Mouse (Mus musculus) kidney, adult 2 months (tissue): ENCODE results near the gene Etv5. TPM values are rescaled to one million over a fixed set of nuclear protein-coding genes. Genes with fewer than 3 reads are reported as not detected.

Source experiments
- DNase-seq: peaks from one replicate; pipeline ENCODE4 v3.0.0; 2021
- H3K27ac ChIP-seq: fragments of 200-500 bp; 2 replicates; pipeline ENCODE4 v1.5.1; 2012; ENCODE audit warnings: low read depth, low read length, control low read depth, inconsistent platforms; ENCODE audit not compliant: insufficient read depth
- H3K27me3 ChIP-seq: fragments of 200-500 bp; replicated peaks from 2 replicates; pipeline ENCODE4 v1.6.1; 2012; ENCODE audit warnings: mild to moderate bottlenecking, moderate library complexity, low read length, inconsistent platforms; ENCODE audit not compliant: control insufficient read depth, insufficient read depth
- H3K36me3 ChIP-seq: fragments of 200-500 bp; 2 replicates; pipeline ENCODE4 v1.6.1; 2012; ENCODE audit warnings: mild to moderate bottlenecking, moderate library complexity, low read length, inconsistent platforms; ENCODE audit not compliant: control insufficient read depth, insufficient read depth
- H3K4me1 ChIP-seq: fragments of 200-500 bp; 2 replicates; pipeline ENCODE4 v1.6.1; 2011; ENCODE audit warnings: low read length; ENCODE audit not compliant: control insufficient read depth, insufficient read depth
- H3K4me3 ChIP-seq: fragments of 200-500 bp; 2 replicates; pipeline ENCODE4 v1.5.1; 2011; ENCODE audit warnings: mild to moderate bottlenecking, low read depth, low read length, control low read depth; ENCODE audit not compliant: insufficient read depth
- CTCF ChIP-seq: fragments of 200-500 bp; conservative IDR thresholded peaks from 2 replicates; pipeline ENCODE4 v1.5.1; 2011; ENCODE audit warnings: low read depth, mild to moderate bottlenecking, control low read depth, low read length, moderate library complexity, mixed read lengths; ENCODE audit not compliant: insufficient read depth, insufficient read length
- POLR2A ChIP-seq: fragments of 200-500 bp; IDR thresholded peaks from one replicate; pipeline ENCODE4 v1.6.1; 2011; ENCODE audit warnings: low read depth, low read length, control low read depth
- WGBS: fragments of 180-500 bp; shearing (Covaris S2); methylation state at CpG from one replicate; pipeline ENCODE4 v1.1.7; 2018; 5-methylcytosine and 5-hydroxymethylcytosine counted together
- polyA plus RNA-seq: library from polyadenylated mRNA; depleted of rRNA; stranded (reverse); fragments of >200 nt; gene quantifications from 2 replicates; pipeline ENCODE4 v1.2.3, GENCODE M21; 2012

Etv5 gene
- polyA plus RNA-seq, 1 experiment: 19.7 TPM

DNA sequence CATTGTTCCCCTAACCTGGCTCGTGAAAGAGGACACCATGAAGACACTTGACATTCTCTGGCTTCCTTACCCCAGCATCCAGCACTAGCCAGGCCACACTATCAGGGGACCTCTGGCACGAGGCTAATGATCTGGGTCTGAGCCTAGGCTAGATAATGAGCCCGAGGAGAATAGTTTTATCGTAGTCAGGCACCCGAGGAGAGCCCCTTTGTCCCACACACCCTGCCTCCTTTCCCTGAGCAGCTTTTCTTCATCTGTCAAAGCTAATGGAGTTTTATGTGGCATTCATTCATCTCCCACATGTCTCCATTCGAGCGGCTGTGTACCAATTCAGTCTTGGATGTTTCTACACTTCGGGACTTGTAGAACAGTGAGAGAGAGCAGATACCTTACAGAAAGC is 59.5 kb downstream of the Etv5 start:
- Histone ChIP-seq H3K36me3 (no peaks in the 10 kb centered on the region), H3K4me1 (peaks cover 3% of the 10 kb centered on the region), H3K27me3 (no peaks in the 10 kb centered on the region), H3K4me3 (no peak overlapping the region), H3K27ac (0 out of 2 replicates have a peak overlapping the region, but pooled peaks have one; percentile 57)
- no peak for TF ChIP-seq POLR2A
- TF ChIP-seq CTCF: no peak
- WGBS: 58% methylated on average over 8 of the region's 8 CpGs
- no peak for DNase-seq

DNA sequence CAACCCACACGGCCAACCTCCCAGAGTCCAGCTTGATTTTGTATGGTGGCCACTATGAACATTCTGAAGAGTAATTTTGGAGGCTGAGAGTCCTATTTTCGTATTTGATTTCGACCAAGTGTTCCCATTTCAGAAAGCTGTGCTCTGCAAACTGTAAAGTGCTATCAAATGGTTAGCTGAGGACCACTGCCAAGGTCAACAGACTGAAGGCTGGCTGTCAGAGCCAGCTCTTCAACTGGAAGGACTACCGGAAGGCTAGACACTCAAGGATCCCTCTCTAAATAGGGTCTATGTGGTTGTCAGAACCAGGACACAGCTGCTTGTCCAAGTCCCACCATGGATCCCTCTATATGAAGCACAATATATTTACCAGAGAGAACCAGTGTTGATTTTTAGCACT is 60.2 kb downstream of the Etv5 start:
- Histone ChIP-seq H3K4me3 (no peak overlapping the region), H3K36me3 (no peaks in the 10 kb centered on the region), H3K27me3 (no peaks in the 10 kb centered on the region), H3K4me1 (peaks cover 3% of the 10 kb centered on the region), H3K27ac (no peak overlapping the region)
- DNase-seq: no peak
- 87% methylated on average over 4 of the region's 4 CpGs for WGBS
- TF ChIP-seq POLR2A (no peak), CTCF (no peak)

- TF ChIP-seq POLR2A (no peak), CTCF (no peak)
- Histone ChIP-seq H3K27me3 (no peaks in the 10 kb centered on the region), H3K36me3 (no peaks in the 10 kb centered on the region), H3K4me1 (peaks cover 5% of the 10 kb centered on the region), H3K27ac (peak overlapping the region; percentile 7; the same call in 1 of the 2 replicates), H3K4me3 (no peak overlapping the region)
- DNase-seq: no peak
- 48% methylated on average over 3 of the region's 3 CpGs for WGBS
Measured at GRCm38 (mm10) chr16:22377714-22378113, 61.8 kb downstream of the Etv5 start.

DNA sequence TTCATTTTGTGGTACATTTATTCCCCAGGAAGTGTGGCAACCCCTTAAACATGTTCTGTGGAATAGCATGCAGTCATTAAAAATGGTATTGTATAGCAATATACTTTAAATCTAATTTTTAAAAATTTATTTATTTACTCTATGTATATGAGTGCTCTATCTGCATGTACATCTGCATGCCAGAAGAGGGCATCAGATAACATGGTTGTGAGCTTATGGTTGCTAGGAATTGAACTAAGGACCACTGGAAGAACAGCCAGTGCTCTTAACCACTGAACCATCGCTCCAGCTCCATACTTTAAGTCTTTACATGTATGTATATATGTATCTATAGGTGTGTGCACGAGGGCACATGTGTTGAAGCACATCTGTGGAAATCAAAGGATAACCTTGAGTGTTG is 64.6 kb downstream of the Etv5 start:
- H3K27me3 ChIP-seq: no peaks in the 10 kb centered on the region
- no peaks in the 10 kb centered on the region for H3K36me3 ChIP-seq
- H3K4me1 ChIP-seq: peaks cover 4% of the 10 kb centered on the region
- DNase-seq: no peak
- no peak overlapping the region for H3K27ac ChIP-seq
- WGBS: 87% methylated on average over 2 of the region's 2 CpGs
- TF ChIP-seq CTCF (no peak), POLR2A (no peak)
- H3K4me3 ChIP-seq: no peak overlapping the region

DNA sequence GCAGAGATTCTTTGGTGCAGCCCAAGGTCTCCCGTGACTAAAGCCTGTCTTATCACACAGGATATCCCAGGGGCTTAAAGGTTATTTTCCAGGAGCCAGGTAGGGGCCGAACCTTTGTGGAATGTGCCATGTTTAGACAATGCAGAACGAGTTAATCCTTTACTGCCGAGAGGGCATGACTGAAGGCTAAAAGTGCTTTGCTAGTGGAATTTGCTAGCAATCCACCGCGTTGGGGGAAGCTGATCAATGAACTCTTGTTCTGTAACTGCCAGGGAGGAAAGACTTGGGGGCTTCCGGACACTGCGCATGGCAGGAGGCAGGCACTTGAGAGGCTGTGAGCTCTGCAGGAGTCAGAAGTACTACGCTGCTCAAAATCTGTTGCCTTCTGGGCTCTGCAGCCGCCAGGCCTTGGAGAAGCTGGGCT is 66.8 kb downstream of the Etv5 start:
- peak; percentile 73 for DNase-seq
- peak overlapping the region; percentile 35 for H3K27ac ChIP-seq
- H3K27me3 ChIP-seq: no peaks in the 10 kb centered on the region
- WGBS: 33% methylated on average over 10 of the region's 10 CpGs
- TF ChIP-seq CTCF (no peak), POLR2A (no peak)
- H3K36me3 ChIP-seq: no peaks in the 10 kb centered on the region
- peaks cover 2% of the 10 kb centered on the region; the same call in 1 of the 2 replicates for H3K4me1 ChIP-seq
- H3K4me3 ChIP-seq: no peak overlapping the region

DNA sequence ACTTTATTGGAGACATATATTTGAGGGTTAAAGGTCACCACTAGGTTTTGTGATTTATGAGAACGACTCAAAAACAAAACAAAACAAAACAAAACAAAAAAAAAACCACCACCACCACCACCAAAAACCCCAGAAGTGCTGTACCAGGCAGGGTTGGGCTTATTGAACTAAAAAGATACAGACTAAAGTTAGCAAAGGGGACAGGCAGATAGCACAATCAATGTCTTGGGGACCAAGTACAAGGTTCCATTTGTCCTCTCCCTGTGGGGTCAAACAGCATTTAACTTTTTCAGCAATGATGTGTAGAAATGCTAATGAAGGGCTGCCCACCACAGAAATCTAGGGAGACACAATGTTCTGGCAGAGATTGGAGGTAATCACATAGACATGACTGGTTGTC is 67.3 kb downstream of the Etv5 start:
- WGBS: 64% methylated on average over 1 of the region's 1 CpGs
- no peak for DNase-seq
- H3K27ac ChIP-seq: peak overlapping the region; percentile 35
- H3K27me3 ChIP-seq: no peaks in the 10 kb centered on the region
- H3K4me1 ChIP-seq: peaks cover 2% of the 10 kb centered on the region; the same call in 1 of the 2 replicates
- no peak overlapping the region for H3K4me3 ChIP-seq
- H3K36me3 ChIP-seq: no peaks in the 10 kb centered on the region
- no peak for TF ChIP-seq CTCF
- no peak for TF ChIP-seq POLR2A

- Histone ChIP-seq H3K36me3 (no peaks in the 10 kb centered on the region), H3K27ac (no peak overlapping the region), H3K27me3 (no peaks in the 10 kb centered on the region), H3K4me1 (no peaks in the 10 kb centered on the region), H3K4me3 (no peak overlapping the region)
- DNase-seq: no peak
- WGBS: 92% methylated on average over 7 of the region's 7 CpGs
- TF ChIP-seq POLR2A: no peak
Measured at GRCm38 (mm10) chr16:22367099-22367498, 72.4 kb downstream of the Etv5 start.

DNA sequence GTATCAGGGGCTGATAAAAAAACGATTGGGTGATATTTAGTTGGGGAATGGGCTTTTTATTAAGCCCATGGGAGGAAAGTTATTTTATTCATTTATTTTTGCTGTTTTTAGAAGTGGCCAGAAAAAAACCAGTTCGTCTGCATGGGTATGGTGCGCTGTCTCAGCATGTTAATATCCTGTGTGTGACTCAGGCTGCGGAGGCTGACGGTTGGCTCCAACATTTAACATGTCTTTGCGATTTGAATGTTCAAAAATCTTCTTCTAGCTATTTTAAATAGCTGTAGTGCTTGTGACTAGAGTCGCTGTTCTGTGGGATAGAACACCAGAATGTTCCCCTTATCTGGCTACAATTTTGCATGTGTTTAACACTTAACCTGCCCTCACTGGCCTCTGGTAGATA is 73.5 kb downstream of the Etv5 start:
- TF ChIP-seq CTCF (no peak), POLR2A (no peak)
- Histone ChIP-seq H3K27me3 (no peaks in the 10 kb centered on the region), H3K36me3 (no peaks in the 10 kb centered on the region), H3K4me3 (no peak overlapping the region), H3K27ac (no peak overlapping the region), H3K4me1 (no peaks in the 10 kb centered on the region)
- WGBS: 81% methylated on average over 7 of the region's 7 CpGs
- DNase-seq: no peak
